Mouse (Mus musculus) monocyte, adult 2 months (primary cell): ENCODE measurements around the gene Syne1.
A peak's percentile ranks its signal among the peaks of the same experiment; 100 is the strongest.

Source experiments
- DNase-seq, 2 experiments: peaks; one replicate each; pipeline ENCODE4 v3.0.0; 2022; ENCODE audit warnings: low spot score in 2 of 2, low read depth in 1 of 2

Gene Syne1

GRCm38 (mm10) chr10:5207905-5208641, 343.2 kb downstream of the Syne1 start:
- no peak for DNase-seq

- no peak for DNase-seq
These were observed 345.3 kb downstream of the Syne1 start for GRCm38 (mm10) chr10:5205977-5206376.

- DNase-seq, result no peak
These were observed 345.7 kb downstream of the Syne1 start for GRCm38 (mm10) chr10:5205570-5205969.

- DNase-seq, result no peak
These were observed 347.4 kb downstream of the Syne1 start for GRCm38 (mm10) chr10:5203837-5204236.

- DNase-seq, result no peak
These were observed 353.9 kb downstream of the Syne1 start for GRCm38 (mm10) chr10:5197356-5197755.

GRCm38 (mm10) chr10:5196267-5196666, 355.0 kb downstream of the Syne1 start:
- no peak for DNase-seq

GRCm38 (mm10) chr10:5195288-5195687, 356.0 kb downstream of the Syne1 start:
- no peak for DNase-seq

- DNase-seq, result peak; percentile 7 to 31
These were observed 356.5 kb downstream of the Syne1 start for GRCm38 (mm10) chr10:5194671-5195234.

- DNase-seq, result no peak
These were observed 357.1 kb downstream of the Syne1 start for GRCm38 (mm10) chr10:5194081-5194670.

GRCm38 (mm10) chr10:5192861-5193490, 358.3 kb downstream of the Syne1 start:
- DNase-seq, result no peak

GRCm38 (mm10) chr10:5190756-5191155, 360.5 kb downstream of the Syne1 start:
- no peak for DNase-seq

- no peak for DNase-seq
These were observed 362.4 kb downstream of the Syne1 start for GRCm38 (mm10) chr10:5188890-5189289.

GRCm38 (mm10) chr10:5185156-5186083, 365.9 kb downstream of the Syne1 start:
- DNase-seq, result no peak

GRCm38 (mm10) chr10:5181771-5182176, 369.5 kb downstream of the Syne1 start:
- no peak for DNase-seq

GRCm38 (mm10) chr10:5179891-5180290, 371.4 kb downstream of the Syne1 start:
- no peak for DNase-seq

- no peak for DNase-seq
These were observed 373.8 kb downstream of the Syne1 start for GRCm38 (mm10) chr10:5177446-5178015.

GRCm38 (mm10) chr10:5176371-5176770, 374.9 kb downstream of the Syne1 start:
- no peak for DNase-seq

GRCm38 (mm10) chr10:5170425-5170824, 380.9 kb downstream of the Syne1 start:
- no peak for DNase-seq

- no peak for DNase-seq
These were observed 383.8 kb downstream of the Syne1 start for GRCm38 (mm10) chr10:5167481-5167880.

GRCm38 (mm10) chr10:5165439-5165838, 385.8 kb downstream of the Syne1 start:
- no peak for DNase-seq

- DNase-seq, result no peak
These were observed 387.5 kb downstream of the Syne1 start for GRCm38 (mm10) chr10:5163770-5164169.
